Mouse (Mus musculus): ENCODE measurements around the gene Insr. TPM values are rescaled to one million over a fixed set of nuclear protein-coding genes. Genes with fewer than 3 reads are reported as not detected.

Gene Insr
- polyA plus RNA-seq, 1 experiment: 22.0 TPM

DNA sequence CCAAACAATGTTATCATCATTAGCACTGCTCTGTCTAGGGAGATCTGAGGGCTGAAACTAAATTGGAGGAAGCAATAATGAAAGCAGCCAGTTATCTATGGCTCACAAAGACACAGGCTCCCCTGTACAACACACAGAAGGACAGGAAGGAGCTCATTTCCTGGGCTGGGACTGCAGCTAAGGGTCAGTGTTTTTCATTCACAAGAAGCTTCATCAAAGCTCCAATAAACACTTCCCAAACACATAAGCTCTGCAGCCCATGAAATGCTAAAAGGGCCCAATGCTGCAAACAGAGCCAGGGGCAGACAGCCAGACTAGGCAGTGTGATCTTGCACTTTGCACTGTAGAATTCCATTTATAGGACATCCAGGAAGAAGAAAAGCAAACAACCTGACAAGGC is 63.9 kb downstream of the Insr start:
- TF ChIP-seq CTCF (IDR thresholded peaks at IDR 0.05; ENCODE audit: borderline replicate concordance, control insufficient read depth, extremely low read depth, insufficient read depth, low read length, poor library complexity) (no peak), POLR2A (IDR thresholded peaks at IDR 0.05; ENCODE audit: control insufficient read depth, extremely low read depth, insufficient read depth, low read length, poor library complexity) (no peak)
- DNase-seq: no peak
- Histone ChIP-seq H3K4me3 (ENCODE audit: control insufficient read depth, insufficient read depth, low read length) (no peak overlapping the region), H3K36me3 (ENCODE audit: control insufficient read depth, insufficient read depth, low read length) (no peaks in the 10 kb centered on the region), H3K27ac (ENCODE audit: control insufficient read depth, insufficient read depth, low read length) (no peak overlapping the region), H3K4me1 (replicated peaks; ENCODE audit: control insufficient read depth, insufficient read depth, low read length) (no peaks in the 10 kb centered on the region), H3K27me3 (ENCODE audit: control insufficient read depth, insufficient read depth, low read length) (no peaks in the 10 kb centered on the region)

GRCm38 (mm10) chr8:3214601-3215000 is 64.8 kb downstream of the Insr start:
- no peak for TF ChIP-seq CTCF (IDR thresholded peaks at IDR 0.05; ENCODE audit: borderline replicate concordance, control insufficient read depth, extremely low read depth, insufficient read depth, low read length, poor library complexity)
- no peak for TF ChIP-seq POLR2A (IDR thresholded peaks at IDR 0.05; ENCODE audit: control insufficient read depth, extremely low read depth, insufficient read depth, low read length, poor library complexity)
- WGBS: 94% methylated on average over 1 of the region's 1 CpGs
- no peak overlapping the region for H3K27ac ChIP-seq (ENCODE audit: control insufficient read depth, insufficient read depth, low read length)
- no peaks in the 10 kb centered on the region for H3K36me3 ChIP-seq (ENCODE audit: control insufficient read depth, insufficient read depth, low read length)
- no peaks in the 10 kb centered on the region for H3K27me3 ChIP-seq (ENCODE audit: control insufficient read depth, insufficient read depth, low read length)
- H3K4me1 ChIP-seq (replicated peaks; ENCODE audit: control insufficient read depth, insufficient read depth, low read length): no peaks in the 10 kb centered on the region
- no peak for DNase-seq
- no peak overlapping the region for H3K4me3 ChIP-seq (ENCODE audit: control insufficient read depth, insufficient read depth, low read length)

DNA sequence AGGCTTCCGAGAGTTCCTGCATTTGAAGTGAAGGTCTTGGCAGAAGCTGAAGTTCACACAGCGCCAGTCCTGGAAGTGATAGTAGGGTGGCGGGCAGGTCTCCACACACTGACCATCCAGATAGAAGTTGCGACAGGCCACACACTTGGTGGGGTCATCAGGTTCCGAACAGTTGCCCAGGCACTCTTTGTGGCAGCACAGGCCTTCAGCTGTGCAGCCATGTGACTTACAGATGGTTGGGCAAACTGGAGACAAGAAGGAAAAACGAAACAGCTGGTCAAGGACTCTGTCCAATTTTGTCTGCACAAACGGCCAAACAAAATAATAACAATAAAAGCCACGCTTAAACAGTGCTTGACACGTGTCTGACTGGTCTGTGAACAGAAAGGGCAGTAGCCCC is 68.0 kb downstream of the Insr start:
- no peaks in the 10 kb centered on the region for H3K4me1 ChIP-seq (replicated peaks; ENCODE audit: control insufficient read depth, insufficient read depth, low read length)
- DNase-seq: no peak
- 95% methylated on average over 9 of the region's 9 CpGs for WGBS
- H3K27me3 ChIP-seq (ENCODE audit: control insufficient read depth, insufficient read depth, low read length): no peaks in the 10 kb centered on the region
- no peak for TF ChIP-seq CTCF (IDR thresholded peaks at IDR 0.05; ENCODE audit: borderline replicate concordance, control insufficient read depth, extremely low read depth, insufficient read depth, low read length, poor library complexity)
- TF ChIP-seq POLR2A (IDR thresholded peaks at IDR 0.05; ENCODE audit: control insufficient read depth, extremely low read depth, insufficient read depth, low read length, poor library complexity): no peak
- no peak overlapping the region for H3K4me3 ChIP-seq (ENCODE audit: control insufficient read depth, insufficient read depth, low read length)
- H3K36me3 ChIP-seq (ENCODE audit: control insufficient read depth, insufficient read depth, low read length): no peaks in the 10 kb centered on the region
- H3K27ac ChIP-seq (ENCODE audit: control insufficient read depth, insufficient read depth, low read length): no peak overlapping the region

DNA sequence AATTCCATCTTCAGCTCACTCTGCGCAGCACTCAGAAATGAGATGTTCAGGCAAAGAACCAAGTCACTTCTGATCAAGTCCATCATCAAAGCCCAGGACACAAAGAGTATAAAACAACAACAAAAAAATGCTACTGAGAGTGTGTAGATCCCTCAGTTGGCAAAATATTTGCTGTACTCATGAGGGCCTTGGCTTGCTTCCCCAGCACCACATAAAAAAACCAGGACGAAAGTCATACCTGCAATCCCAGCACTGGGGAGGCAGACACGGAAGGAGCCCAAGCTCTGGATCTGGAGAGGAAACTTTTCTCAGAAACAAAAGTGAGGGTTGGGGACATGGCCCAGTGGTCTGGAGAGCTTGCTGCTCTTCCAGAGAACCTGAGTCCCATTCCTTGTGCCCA is 69.5 kb downstream of the Insr start:
- no peak for DNase-seq
- no peaks in the 10 kb centered on the region for H3K36me3 ChIP-seq (ENCODE audit: control insufficient read depth, insufficient read depth, low read length)
- H3K4me1 ChIP-seq (replicated peaks; ENCODE audit: control insufficient read depth, insufficient read depth, low read length): no peaks in the 10 kb centered on the region
- WGBS: 98% methylated on average over 3 of the region's 3 CpGs
- no peaks in the 10 kb centered on the region for H3K27me3 ChIP-seq (ENCODE audit: control insufficient read depth, insufficient read depth, low read length)
- no peak overlapping the region for H3K4me3 ChIP-seq (ENCODE audit: control insufficient read depth, insufficient read depth, low read length)
- TF ChIP-seq CTCF (IDR thresholded peaks at IDR 0.05; ENCODE audit: borderline replicate concordance, control insufficient read depth, extremely low read depth, insufficient read depth, low read length, poor library complexity) (no peak), POLR2A (IDR thresholded peaks at IDR 0.05; ENCODE audit: control insufficient read depth, extremely low read depth, insufficient read depth, low read length, poor library complexity) (no peak)
- H3K27ac ChIP-seq (ENCODE audit: control insufficient read depth, insufficient read depth, low read length): no peak overlapping the region

DNA sequence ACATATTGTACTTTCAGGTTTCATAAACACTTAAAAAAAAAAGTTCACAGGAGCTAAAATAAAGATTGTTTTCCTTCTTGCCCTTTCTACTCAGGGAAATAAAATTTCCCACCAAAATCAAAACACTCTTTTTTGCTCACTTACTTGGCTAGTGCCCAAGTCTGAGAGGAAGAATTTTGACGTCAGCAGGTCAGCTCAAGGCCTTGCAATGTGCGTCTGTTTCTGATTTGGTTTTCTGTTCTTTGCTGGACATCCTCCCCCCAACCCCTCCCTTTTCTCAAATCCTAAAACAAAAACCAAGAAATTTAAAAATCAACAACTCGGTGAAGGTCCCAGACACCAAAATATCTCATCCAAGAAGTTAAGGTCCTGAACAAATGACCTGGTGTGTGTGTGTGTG is 70.1 kb downstream of the Insr start:
- no peak overlapping the region for H3K27ac ChIP-seq (ENCODE audit: control insufficient read depth, insufficient read depth, low read length)
- WGBS: 83% methylated on average over 3 of the region's 3 CpGs

DNA sequence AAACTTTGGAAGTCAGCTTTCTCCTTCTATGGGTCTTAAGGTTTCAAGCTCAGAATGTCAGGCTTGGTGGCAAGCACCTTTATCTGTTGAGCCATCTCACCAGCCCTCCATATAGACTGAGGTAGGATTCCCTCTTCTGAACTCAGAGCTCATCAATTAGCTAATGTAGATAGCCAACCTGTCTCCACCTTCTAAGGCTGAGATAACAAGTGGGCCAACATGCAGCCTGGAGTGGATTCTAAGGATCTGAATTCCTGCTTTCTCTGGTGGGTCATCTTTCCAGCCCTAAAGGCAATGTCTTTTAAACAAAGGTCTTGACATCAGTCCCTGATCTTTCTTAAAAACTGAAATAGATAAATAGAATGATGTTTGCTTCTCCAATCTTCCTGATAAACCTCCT is 70.7 kb downstream of the Insr start:
- Histone ChIP-seq H3K27ac (ENCODE audit: control insufficient read depth, insufficient read depth, low read length) (no peak overlapping the region), H3K4me3 (ENCODE audit: control insufficient read depth, insufficient read depth, low read length) (no peak overlapping the region), H3K27me3 (ENCODE audit: control insufficient read depth, insufficient read depth, low read length) (no peaks in the 10 kb centered on the region), H3K36me3 (ENCODE audit: control insufficient read depth, insufficient read depth, low read length) (no peaks in the 10 kb centered on the region; the same call in none of the 2 replicates), H3K4me1 (replicated peaks; ENCODE audit: control insufficient read depth, insufficient read depth, low read length) (no peaks in the 10 kb centered on the region)
- TF ChIP-seq CTCF (IDR thresholded peaks at IDR 0.05; ENCODE audit: borderline replicate concordance, control insufficient read depth, extremely low read depth, insufficient read depth, low read length, poor library complexity) (no peak), POLR2A (IDR thresholded peaks at IDR 0.05; ENCODE audit: control insufficient read depth, extremely low read depth, insufficient read depth, low read length, poor library complexity) (no peak)
- DNase-seq: no peak

More for the DNA sequence above, 70.1 kb downstream of the Insr start:
- no peaks in the 10 kb centered on the region; the same call in none of the 2 replicates for H3K36me3 ChIP-seq (ENCODE audit: control insufficient read depth, insufficient read depth, low read length)
- no peak overlapping the region for H3K4me3 ChIP-seq (ENCODE audit: control insufficient read depth, insufficient read depth, low read length)
- DNase-seq: no peak
- TF ChIP-seq POLR2A (IDR thresholded peaks at IDR 0.05; ENCODE audit: control insufficient read depth, extremely low read depth, insufficient read depth, low read length, poor library complexity) (no peak), CTCF (IDR thresholded peaks at IDR 0.05; ENCODE audit: borderline replicate concordance, control insufficient read depth, extremely low read depth, insufficient read depth, low read length, poor library complexity) (no peak)
- no peaks in the 10 kb centered on the region for H3K27me3 ChIP-seq (ENCODE audit: control insufficient read depth, insufficient read depth, low read length)
- H3K4me1 ChIP-seq (replicated peaks; ENCODE audit: control insufficient read depth, insufficient read depth, low read length): no peaks in the 10 kb centered on the region

DNA sequence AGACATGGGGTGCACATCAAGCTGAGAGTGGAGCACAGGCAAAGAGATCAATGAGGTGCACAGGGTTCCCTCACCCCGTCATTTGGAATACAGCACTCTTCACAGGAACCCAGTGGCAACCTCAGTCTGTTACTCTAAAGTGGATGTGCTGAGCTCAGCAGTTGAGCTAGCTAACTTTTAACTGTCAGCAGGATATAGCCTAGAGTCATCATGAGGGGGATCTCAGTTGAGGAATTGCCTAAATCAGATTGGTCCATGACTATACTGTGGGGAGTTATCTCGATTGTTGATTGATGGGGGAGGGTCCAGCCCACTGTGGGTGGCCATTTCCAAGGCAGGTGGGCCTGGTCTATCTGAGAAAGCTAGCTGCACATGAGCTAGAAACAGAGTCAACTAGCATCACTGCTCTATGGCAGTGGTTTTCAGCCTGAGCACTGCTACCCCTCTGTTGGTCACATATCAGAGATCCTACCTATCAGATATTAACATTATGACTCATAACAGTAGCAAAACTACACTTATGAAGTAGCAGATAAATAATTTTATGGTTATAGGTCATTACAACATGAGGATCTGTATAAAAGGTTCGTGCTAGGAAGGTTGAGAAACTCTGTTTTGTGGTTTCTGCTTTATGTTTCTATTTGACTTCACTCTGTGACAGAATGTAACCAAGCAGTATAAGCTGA is 74.5 kb downstream of the Insr start:
- TF ChIP-seq CTCF (IDR thresholded peaks at IDR 0.05; ENCODE audit: borderline replicate concordance, control insufficient read depth, extremely low read depth, insufficient read depth, low read length, poor library complexity): no peak
- no peak for TF ChIP-seq POLR2A (IDR thresholded peaks at IDR 0.05; ENCODE audit: control insufficient read depth, extremely low read depth, insufficient read depth, low read length, poor library complexity)
- Histone ChIP-seq H3K4me3 (ENCODE audit: control insufficient read depth, insufficient read depth, low read length) (no peak overlapping the region), H3K27me3 (ENCODE audit: control insufficient read depth, insufficient read depth, low read length) (no peaks in the 10 kb centered on the region), H3K4me1 (replicated peaks; ENCODE audit: control insufficient read depth, insufficient read depth, low read length) (no peaks in the 10 kb centered on the region), H3K27ac (ENCODE audit: control insufficient read depth, insufficient read depth, low read length) (no peak overlapping the region), H3K36me3 (ENCODE audit: control insufficient read depth, insufficient read depth, low read length) (peaks cover 16% of the 10 kb centered on the region)
- WGBS: 93% methylated on average over 3 of the region's 3 CpGs
- DNase-seq: no peak

Measured in thymus, adult 2 months (tissue).